Mouse (Mus musculus): ENCODE measurements around the gene Zpr1.
"Not testable (repeated sequence)": the region's sequence is repeated elsewhere in the genome, so short reads cannot be mapped to it uniquely, and the experiment has no call there.

Zpr1 gene

GRCm38 (mm10) chr9:46261131-46261530 lies 11.7 kb upstream of the Zpr1 start:
- no peak for ATAC-seq (ENCODE audit: low TSS enrichment)

- no peak for ATAC-seq (ENCODE audit: low TSS enrichment)
Observed at GRCm38 (mm10) chr9:46268343-46268873, 4.5 kb upstream of the Zpr1 start, which contains the start of gene Apoa5. TSS of gene Apoa5 (plus strand) at chr9:46268633.

GRCm38 (mm10) chr9:46269125-46269524 lies 3.7 kb upstream of the Zpr1 start:
- ATAC-seq (ENCODE audit: low TSS enrichment), result no peak

- no peak for ATAC-seq (ENCODE audit: low TSS enrichment)
Observed at GRCm38 (mm10) chr9:46270782-46271181, 2.1 kb upstream of the Zpr1 start.

GRCm38 (mm10) chr9:46272070-46272469 lies 794 bp upstream of the Zpr1 start:
- ATAC-seq (ENCODE audit: low TSS enrichment), result no peak

GRCm38 (mm10) chr9:46274494-46274893 lies 1.6 kb downstream of the Zpr1 start:
- no peak for ATAC-seq (ENCODE audit: low TSS enrichment)

- peak; percentile 87 for ATAC-seq (ENCODE audit: low TSS enrichment)
Observed at GRCm38 (mm10) chr9:46282631-46283436, 10.0 kb downstream of the Zpr1 start, which contains the start of gene Bud13. TSS of gene Bud13 (plus strand) at chr9:46283008.

- ATAC-seq (ENCODE audit: low TSS enrichment), result no peak
Observed at GRCm38 (mm10) chr9:46298381-46298780, 25.5 kb downstream of the Zpr1 start.

GRCm38 (mm10) chr9:46302142-46302541 lies 29.3 kb downstream of the Zpr1 start:
- peak; percentile 78 for ATAC-seq (ENCODE audit: low TSS enrichment)

- ATAC-seq (ENCODE audit: low TSS enrichment), result no peak
Observed at GRCm38 (mm10) chr9:46309121-46309520, 36.3 kb downstream of the Zpr1 start.

GRCm38 (mm10) chr9:46314507-46314906 lies 41.6 kb downstream of the Zpr1 start:
- ATAC-seq (ENCODE audit: low TSS enrichment), result peak; percentile 80

- ATAC-seq (ENCODE audit: low TSS enrichment), result no peak
Observed at GRCm38 (mm10) chr9:46314921-46315320, 42.1 kb downstream of the Zpr1 start.

- peak; percentile 77 for ATAC-seq (ENCODE audit: low TSS enrichment)
Observed at GRCm38 (mm10) chr9:46315807-46316365, 43.0 kb downstream of the Zpr1 start.

- no peak for ATAC-seq (ENCODE audit: low TSS enrichment)
Observed at GRCm38 (mm10) chr9:46316388-46316787, 43.5 kb downstream of the Zpr1 start.

- no peak for ATAC-seq (ENCODE audit: low TSS enrichment)
Observed at GRCm38 (mm10) chr9:46316909-46317308, 44.0 kb downstream of the Zpr1 start.

GRCm38 (mm10) chr9:46317957-46318356 lies 45.1 kb downstream of the Zpr1 start:
- ATAC-seq (ENCODE audit: low TSS enrichment), result no peak

- not testable (repeated sequence) for ATAC-seq (ENCODE audit: low TSS enrichment)
Observed at GRCm38 (mm10) chr9:46319886-46320285, 47.0 kb downstream of the Zpr1 start, which contains the start of gene 4931429L15Rik. TSS of gene 4931429L15Rik (minus strand) at chr9:46319986.

- no peak for ATAC-seq (ENCODE audit: low TSS enrichment)
Observed at GRCm38 (mm10) chr9:46320461-46320860, 47.6 kb downstream of the Zpr1 start.

- ATAC-seq (ENCODE audit: low TSS enrichment), result no peak
Observed at GRCm38 (mm10) chr9:46326694-46327405, 54.0 kb downstream of the Zpr1 start.

GRCm38 (mm10) chr9:46327706-46328571 lies 55.1 kb downstream of the Zpr1 start:
- no peak for ATAC-seq (ENCODE audit: low TSS enrichment)

GRCm38 (mm10) chr9:46328572-46329249 lies 55.8 kb downstream of the Zpr1 start:
- peak; percentile 81 for ATAC-seq (ENCODE audit: low TSS enrichment)
